Mouse (Mus musculus): ENCODE results near the gene Hoxa5. TPM values are rescaled to one million over a fixed set of nuclear protein-coding genes. Genes with fewer than 3 reads are reported as not detected.
A peak's percentile ranks its signal among the peaks of the same experiment; 100 is the strongest.

Hoxa5 gene
- polyA plus RNA-seq, 1 experiment from 2014 or later = 15.7 TPM

GRCm38 (mm10) chr6:52214271-52214670 lies 9.9 kb upstream of the Hoxa5 start:
- peak overlapping the region; percentile 91; the same call in 1 of the 2 replicates for H3K9ac ChIP-seq (ENCODE audit: low read depth, low read length)
- H3K9me3 ChIP-seq (ENCODE audit: control insufficient read depth, low read length) = no peaks in the 10 kb centered on the region
- WGBS = 21% methylated on average over 5 of the region's 5 CpGs
- peak overlapping the region; percentile 97 for H3K4me2 ChIP-seq (replicated peaks; ENCODE audit: low read depth, low read length)
- ATAC-seq (ENCODE audit: low FRiP score, low TSS enrichment) = no peak
- peak overlapping the region; percentile 27; the same call in 1 of the 2 replicates for H3K27ac ChIP-seq (ENCODE audit: low read depth, low read length)
- H3K36me3 ChIP-seq (ENCODE audit: control insufficient read depth, insufficient read depth, low read length) = no peaks in the 10 kb centered on the region; the same call in 1 of the 2 replicates
- H3K4me3 ChIP-seq (ENCODE audit: low read length) = peak overlapping the region; percentile 15; the same call in 1 of the 2 replicates
- H3K27me3 ChIP-seq (ENCODE audit: control insufficient read depth, insufficient read depth, low read length) = no peaks in the 10 kb centered on the region; the same call in 1 of the 2 replicates
- H3K4me1 ChIP-seq (ENCODE audit: control insufficient read depth, insufficient read depth, low read length) = peaks cover 36% of the 10 kb centered on the region

GRCm38 (mm10) chr6:52213119-52213986 lies 9.0 kb upstream of the Hoxa5 start, which contains the start of the genes Hoxa3 and Gm28308:
Gene Hoxa3, minus strand, starts transcription at chr6:52213336.
Gene Gm28308, minus strand, starts transcription at chr6:52213339.
- 2% methylated on average over 38 of the region's 38 CpGs for WGBS
- H3K4me1 ChIP-seq (ENCODE audit: control insufficient read depth, insufficient read depth, low read length) = peaks cover 29% of the 10 kb centered on the region
- H3K9ac ChIP-seq (ENCODE audit: low read depth, low read length) = peak within 1 kb of the TSS; percentile 91
- no peaks in the 10 kb centered on the region for H3K9me3 ChIP-seq (ENCODE audit: control insufficient read depth, low read length)
- peak within 1 kb of the TSS; percentile 89 for H3K4me3 ChIP-seq (ENCODE audit: low read length)
- ATAC-seq (ENCODE audit: low FRiP score, low TSS enrichment) = peak; percentile 63
- H3K36me3 ChIP-seq (ENCODE audit: control insufficient read depth, insufficient read depth, low read length) = no peaks in the 10 kb centered on the region; the same call in 1 of the 2 replicates
- H3K27me3 ChIP-seq (ENCODE audit: control insufficient read depth, insufficient read depth, low read length) = no peaks in the 10 kb centered on the region; the same call in 1 of the 2 replicates
- peak within 1 kb of the TSS; percentile 95 for H3K27ac ChIP-seq (ENCODE audit: low read depth, low read length)
- H3K4me2 ChIP-seq (replicated peaks; ENCODE audit: low read depth, low read length) = peak within 1 kb of the TSS; percentile 97

- Histone ChIP-seq H3K9me3 (ENCODE audit: control insufficient read depth, low read length) (no peaks in the 10 kb centered on the region), H3K36me3 (ENCODE audit: control insufficient read depth, insufficient read depth, low read length) (no peaks in the 10 kb centered on the region; the same call in 1 of the 2 replicates), H3K4me3 (ENCODE audit: low read length) (peak overlapping the region; percentile 89), H3K9ac (ENCODE audit: low read depth, low read length) (peak overlapping the region; percentile 91), H3K27me3 (ENCODE audit: control insufficient read depth, insufficient read depth, low read length) (no peaks in the 10 kb centered on the region; the same call in 1 of the 2 replicates), H3K4me1 (ENCODE audit: control insufficient read depth, insufficient read depth, low read length) (peaks cover 28% of the 10 kb centered on the region), H3K27ac (ENCODE audit: low read depth, low read length) (peak overlapping the region; percentile 95), H3K4me2 (replicated peaks; ENCODE audit: low read depth, low read length) (peak overlapping the region; percentile 97)
- under 1% methylated on average over 22 of the region's 22 CpGs for WGBS
- ATAC-seq (ENCODE audit: low FRiP score, low TSS enrichment) = no peak
These were observed 8.2 kb upstream of the Hoxa5 start for GRCm38 (mm10) chr6:52212556-52213118.

GRCm38 (mm10) chr6:52211961-52212360 lies 7.6 kb upstream of the Hoxa5 start:
- H3K9me3 ChIP-seq (ENCODE audit: control insufficient read depth, low read length) = no peaks in the 10 kb centered on the region
- no peaks in the 10 kb centered on the region; the same call in 1 of the 2 replicates for H3K27me3 ChIP-seq (ENCODE audit: control insufficient read depth, insufficient read depth, low read length)
- peaks cover 1% of the 10 kb centered on the region; the same call in 1 of the 2 replicates for H3K36me3 ChIP-seq (ENCODE audit: control insufficient read depth, insufficient read depth, low read length)
- H3K4me3 ChIP-seq (ENCODE audit: low read length) = peak overlapping the region; percentile 89
- H3K27ac ChIP-seq (ENCODE audit: low read depth, low read length) = peak overlapping the region; percentile 95
- H3K4me1 ChIP-seq (ENCODE audit: control insufficient read depth, insufficient read depth, low read length) = peaks cover 35% of the 10 kb centered on the region
- 0% methylated on average over 13 of the region's 13 CpGs for WGBS
- peak overlapping the region; percentile 91 for H3K9ac ChIP-seq (ENCODE audit: low read depth, low read length)
- peak overlapping the region; percentile 97 for H3K4me2 ChIP-seq (replicated peaks; ENCODE audit: low read depth, low read length)
- ATAC-seq (ENCODE audit: low FRiP score, low TSS enrichment) = no peak

GRCm38 (mm10) chr6:52211170-52211935 lies 7.0 kb upstream of the Hoxa5 start:
- peak; percentile 26 for ATAC-seq (ENCODE audit: low FRiP score, low TSS enrichment)
- Histone ChIP-seq H3K4me3 (ENCODE audit: low read length) (peak overlapping the region; percentile 89), H3K27ac (ENCODE audit: low read depth, low read length) (peak overlapping the region; percentile 95), H3K9me3 (ENCODE audit: control insufficient read depth, low read length) (no peaks in the 10 kb centered on the region), H3K4me2 (replicated peaks; ENCODE audit: low read depth, low read length) (peak overlapping the region; percentile 97), H3K27me3 (ENCODE audit: control insufficient read depth, insufficient read depth, low read length) (no peaks in the 10 kb centered on the region; the same call in 1 of the 2 replicates), H3K4me1 (ENCODE audit: control insufficient read depth, insufficient read depth, low read length) (peaks cover 41% of the 10 kb centered on the region), H3K36me3 (ENCODE audit: control insufficient read depth, insufficient read depth, low read length) (peaks cover 6% of the 10 kb centered on the region; the same call in 1 of the 2 replicates), H3K9ac (ENCODE audit: low read depth, low read length) (peak overlapping the region; percentile 91)
- WGBS = under 1% methylated on average over 37 of the region's 37 CpGs

- no peaks in the 10 kb centered on the region for H3K9me3 ChIP-seq (ENCODE audit: control insufficient read depth, low read length)
- no peaks in the 10 kb centered on the region; the same call in 1 of the 2 replicates for H3K27me3 ChIP-seq (ENCODE audit: control insufficient read depth, insufficient read depth, low read length)
- peaks cover 48% of the 10 kb centered on the region for H3K4me1 ChIP-seq (ENCODE audit: control insufficient read depth, insufficient read depth, low read length)
- WGBS = 4% methylated on average over 12 of the region's 12 CpGs
- peak overlapping the region; percentile 97 for H3K4me2 ChIP-seq (replicated peaks; ENCODE audit: low read depth, low read length)
- H3K4me3 ChIP-seq (ENCODE audit: low read length) = peak overlapping the region; percentile 89
- peak overlapping the region; percentile 76 for H3K27ac ChIP-seq (ENCODE audit: low read depth, low read length)
- peak overlapping the region; percentile 91 for H3K9ac ChIP-seq (ENCODE audit: low read depth, low read length)
- H3K36me3 ChIP-seq (ENCODE audit: control insufficient read depth, insufficient read depth, low read length) = peaks cover 22% of the 10 kb centered on the region
- ATAC-seq (ENCODE audit: low FRiP score, low TSS enrichment) = no peak
These were observed 5.3 kb upstream of the Hoxa5 start for GRCm38 (mm10) chr6:52209685-52210046.

GRCm38 (mm10) chr6:52208868-52209684 lies 4.7 kb upstream of the Hoxa5 start:
- 3% methylated on average over 18 of the region's 18 CpGs for WGBS
- Histone ChIP-seq H3K4me2 (replicated peaks; ENCODE audit: low read depth, low read length) (peak overlapping the region; percentile 97), H3K36me3 (ENCODE audit: control insufficient read depth, insufficient read depth, low read length) (peaks cover 26% of the 10 kb centered on the region), H3K4me1 (ENCODE audit: control insufficient read depth, insufficient read depth, low read length) (peaks cover 45% of the 10 kb centered on the region), H3K4me3 (ENCODE audit: low read length) (peak overlapping the region; percentile 89), H3K27me3 (ENCODE audit: control insufficient read depth, insufficient read depth, low read length) (no peaks in the 10 kb centered on the region; the same call in 1 of the 2 replicates), H3K27ac (ENCODE audit: low read depth, low read length) (peak overlapping the region; percentile 76), H3K9me3 (ENCODE audit: control insufficient read depth, low read length) (no peaks in the 10 kb centered on the region), H3K9ac (ENCODE audit: low read depth, low read length) (peak overlapping the region; percentile 91)
- no peak for ATAC-seq (ENCODE audit: low FRiP score, low TSS enrichment)

Measured in kidney, embryonic 14.5 days (tissue).